ENCODE assay signal across 10 mouse cellular contexts in the genomic region with DNA sequence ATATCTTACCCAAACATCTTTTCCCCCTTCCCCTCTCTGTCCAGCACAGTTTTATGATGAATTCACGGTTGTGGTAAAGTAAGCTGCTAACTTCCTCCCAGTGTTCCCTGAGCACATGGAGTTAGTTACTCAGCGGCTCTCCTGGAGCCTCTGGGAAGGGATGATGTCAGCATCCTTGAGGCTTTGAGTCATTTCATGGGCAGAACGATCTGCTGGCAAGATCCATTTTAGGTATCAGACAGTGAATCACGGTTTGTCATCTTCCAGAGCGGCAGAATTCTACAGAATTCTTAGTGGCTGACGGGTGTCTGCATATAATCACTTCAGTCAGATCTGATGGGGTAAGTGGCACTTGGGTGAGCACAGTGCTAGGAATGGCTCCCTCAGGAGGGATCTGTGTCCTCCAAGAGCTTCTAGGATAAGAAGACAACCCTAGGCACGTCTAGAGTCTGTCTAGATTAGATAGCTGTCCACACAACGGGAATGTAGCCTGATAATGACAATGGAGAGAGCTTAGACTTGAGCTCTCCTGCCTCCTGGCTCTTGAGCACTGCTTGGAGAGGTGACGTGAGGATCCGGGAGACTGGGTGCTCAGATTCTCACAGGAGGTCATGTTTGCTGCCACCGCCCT.
A peak's percentile ranks its signal among the peaks of the same experiment; 100 is the strongest.
DNase-seq lines count a peak whose midpoint lies in the region; ATAC-seq and TF ChIP-seq lines count a peak whose summit lies in the region.
"Had no signal": no experiment of that assay in that cellular context is flagged by ENCODE, and none has a peak within 500 bp of the region (broad histone marks: within the 10 kb centered on the region; RNA-seq: fewer than 3 reads in every experiment).

No protein-coding gene starts in this region.

- no peak overlapping the region for H3K4me3 ChIP-seq in lung, embryonic 14.5 days (ENCODE audit: low read depth, low read length)
- H3K4me3 ChIP-seq in midbrain, embryonic 14.5 days (replicated peaks; ENCODE audit: low read depth, low read length), result no peak overlapping the region
- H3K4me3 ChIP-seq: midbrain, embryonic 12.5 days had no signal

- peaks cover 27% of the 10 kb centered on the region for H3K4me1 ChIP-seq in lung, embryonic 14.5 days (ENCODE audit: insufficient read depth)
- H3K4me1 ChIP-seq in midbrain, embryonic 14.5 days (ENCODE audit: control insufficient read depth, insufficient read depth, low read length), result peaks cover 45% of the 10 kb centered on the region

- H3K36me3 ChIP-seq in lung, embryonic 14.5 days (ENCODE audit: insufficient read depth), result no peaks in the 10 kb centered on the region
- H3K36me3 ChIP-seq in midbrain, embryonic 14.5 days (ENCODE audit: control insufficient read depth, insufficient read depth, low read length), result no peaks in the 10 kb centered on the region
- H3K36me3 ChIP-seq: midbrain, embryonic 12.5 days had no signal

- no peak overlapping the region for H3K4me2 ChIP-seq in lung, embryonic 14.5 days
- no peak overlapping the region for H3K4me2 ChIP-seq in midbrain, embryonic 14.5 days (ENCODE audit: low read length)
- H3K4me2 ChIP-seq: midbrain, embryonic 12.5 days had no signal

- 39% methylated on average over 11 of the region's 11 CpGs for WGBS in lung, embryonic 14.5 days
- 81% methylated on average over 11 of the region's 11 CpGs for WGBS in midbrain, embryonic 14.5 days

- H3K27ac ChIP-seq in lung, embryonic 14.5 days (ENCODE audit: low read depth), result peak overlapping the region; percentile 6; the same call in 1 of the 2 replicates
- no peak overlapping the region for H3K27ac ChIP-seq in midbrain, embryonic 14.5 days (replicated peaks; ENCODE audit: low read depth, low read length)
- H3K27ac ChIP-seq: midbrain, embryonic 12.5 days had no signal

- H3K9me3 ChIP-seq in lung, embryonic 14.5 days (ENCODE audit: low read depth, low read length), result no peaks in the 10 kb centered on the region
- H3K9me3 ChIP-seq in midbrain, embryonic 14.5 days (ENCODE audit: control insufficient read depth, low read length), result no peaks in the 10 kb centered on the region
- H3K9me3 ChIP-seq: midbrain, embryonic 12.5 days had no signal

- no peak for TF ChIP-seq CTCF in lung, embryonic 14.5 days (IDR thresholded peaks at IDR 0.05; ENCODE audit: low read depth)

- no peak for ATAC-seq in lung, embryonic 14.5 days (ENCODE audit: insufficient read depth)
- peak; percentile 12; the same call in 1 of the 2 replicates for ATAC-seq in megakaryocyte progenitor cell, adult 5-6 weeks (replicated peaks; ENCODE audit: poor library complexity)
- no peak for ATAC-seq in midbrain, embryonic 14.5 days (ENCODE audit: low FRiP score, low TSS enrichment)

- peak; percentile 61 for DNase-seq in gastrocnemius, adult 18-20 months (ENCODE audit: low spot score)
- DNase-seq in gastrocnemius, postnatal 14 days, result no peak
- DNase-seq in lung, embryonic 14.5 days, result peak; percentile 25
- no peak for DNase-seq in lung, postnatal 14 days
- DNase-seq in brain, adult 2 months (ENCODE audit: low read depth, low spot score), result peak; percentile 87
- no peak for DNase-seq in neural tube, embryonic 10.5 days (ENCODE audit: extremely low spot score, low spot score)
- no peak for DNase-seq in midbrain, embryonic 14.5 days
- DNase-seq: cerebellum, adult 9-11 months had no signal

- intact Hi-C loops in gastrocnemius, postnatal 14 days (cut with DNase I; ENCODE audit: low total_unique reads), result no loop called here

- no peaks in the 10 kb centered on the region for H3K27me3 ChIP-seq in lung, embryonic 14.5 days (ENCODE audit: insufficient read depth, low read length)
- H3K27me3 ChIP-seq in midbrain, embryonic 14.5 days (ENCODE audit: control insufficient read depth, insufficient read depth, low read length), result no peaks in the 10 kb centered on the region
- H3K27me3 ChIP-seq: midbrain, embryonic 12.5 days had no signal

- no peak overlapping the region for H3K9ac ChIP-seq in lung, embryonic 14.5 days
- no peak overlapping the region for H3K9ac ChIP-seq in midbrain, embryonic 14.5 days (replicated peaks; ENCODE audit: low read length)
- H3K9ac ChIP-seq: midbrain, embryonic 12.5 days had no signal

Comparison
In these comparisons a context has a peak if more than half of its experiments do, and no peak if none do; other contexts are left out.
1. DNase-seq: peak in gastrocnemius, adult 18-20 months (single experiment), lung, embryonic 14.5 days (single experiment) and brain, adult 2 months (single experiment); none in gastrocnemius, postnatal 14 days (single experiment), lung, postnatal 14 days (single experiment), neural tube, embryonic 10.5 days (single experiment) and midbrain, embryonic 14.5 days (single experiment).